ENCODE assay signal across 8 mouse cellular contexts in genomic region chr1:152815265-152815701, GRCm38 (mm10). TPM values are rescaled to one million over a fixed set of nuclear protein-coding genes. Genes with fewer than 3 reads are reported as not detected.
DNase-seq lines count a peak whose midpoint lies in the region; ATAC-seq and TF ChIP-seq lines count a peak whose summit lies in the region.

No protein-coding gene starts in this region.

- TF ChIP-seq POLR2A in cerebellum, adult 2 months (IDR thresholded peaks at IDR 0.05; ENCODE audit: borderline replicate concordance, insufficient read depth, low read length): no peak
- no peak for TF ChIP-seq POLR2A in limb, embryonic 14.5 days (IDR thresholded peaks at IDR 0.05; ENCODE audit: borderline replicate concordance, extremely low read depth, insufficient read depth, insufficient read length)

- H3K4me2 ChIP-seq in limb, embryonic 14.5 days (replicated peaks; ENCODE audit: low read depth, low read length, severe bottlenecking): no peak overlapping the region
- no peak overlapping the region for H3K4me2 ChIP-seq in midbrain, embryonic 14.5 days (ENCODE audit: low read length)

- H3K27me3 ChIP-seq in cerebellum, adult 2 months (ENCODE audit: control insufficient read depth, insufficient read depth, low read length): no peaks in the 10 kb centered on the region
- no peaks in the 10 kb centered on the region for H3K27me3 ChIP-seq in limb, embryonic 14.5 days (ENCODE audit: control insufficient read depth, insufficient read depth, low read length)
- H3K27me3 ChIP-seq in midbrain, embryonic 14.5 days (ENCODE audit: control insufficient read depth, insufficient read depth, low read length): no peaks in the 10 kb centered on the region

- ATAC-seq in granulocyte monocyte progenitor cell, adult 5-6 weeks (replicated peaks; ENCODE audit: poor library complexity, severe bottlenecking): peak; percentile 19; the same call in 1 of the 2 replicates
- peak; percentile 44; the same call in 1 of the 2 replicates for ATAC-seq in limb, embryonic 14.5 days (ENCODE audit: low FRiP score, low read depth)
- peak; percentile 77 for ATAC-seq in midbrain, embryonic 14.5 days (ENCODE audit: low FRiP score, low TSS enrichment)

- H3K36me3 ChIP-seq in limb, embryonic 14.5 days (ENCODE audit: control insufficient read depth, insufficient read depth, low read length): no peaks in the 10 kb centered on the region
- H3K36me3 ChIP-seq in midbrain, embryonic 14.5 days (ENCODE audit: control insufficient read depth, insufficient read depth, low read length): no peaks in the 10 kb centered on the region

- DNase-seq in ovary, postnatal 14 days (ENCODE audit: low spot score): peak; percentile 21
- no peak for DNase-seq in ovary, adult 18-20 months (ENCODE audit: low spot score)
- DNase-seq in cerebellum, adult 2 months: peak; percentile 26 to 31
- DNase-seq in limb, embryonic 14.5 days (ENCODE audit: low spot score): peak; percentile 23
- DNase-seq in midbrain, embryonic 14.5 days: peak; percentile 68
- no peak for DNase-seq in urinary bladder, postnatal 36 days (ENCODE audit: low spot score in 2 of 2)
- DNase-seq in spleen, adult 12 weeks (ENCODE audit: low spot score): no peak

- peak; percentile 37; the same call in 1 of the 2 replicates for TF ChIP-seq CTCF in cerebellum, adult 2 months (IDR thresholded peaks at IDR 0.05; ENCODE audit: borderline replicate concordance, insufficient read depth, low read depth, low read length)

- 17% methylated on average over 7 of the region's 7 CpGs for WGBS in cerebellum, adult 2 months
- WGBS in limb, embryonic 14.5 days: 29% methylated on average over 6 of the region's 7 CpGs
- WGBS in midbrain, embryonic 14.5 days: 23% methylated on average over 7 of the region's 7 CpGs

- H3K27ac ChIP-seq in cerebellum, adult 2 months (ENCODE audit: insufficient read depth, low read length): no peak overlapping the region
- H3K27ac ChIP-seq in limb, embryonic 14.5 days (replicated peaks; ENCODE audit: low read depth, low read length): no peak overlapping the region
- no peak overlapping the region for H3K27ac ChIP-seq in midbrain, embryonic 14.5 days (replicated peaks; ENCODE audit: low read depth, low read length)

- H3K9ac ChIP-seq in limb, embryonic 14.5 days (ENCODE audit: low read depth, low read length, severe bottlenecking): no peak overlapping the region
- H3K9ac ChIP-seq in midbrain, embryonic 14.5 days (replicated peaks; ENCODE audit: low read length): no peak overlapping the region

- H3K9me3 ChIP-seq in limb, embryonic 14.5 days (ENCODE audit: control insufficient read depth, low read length): no peaks in the 10 kb centered on the region
- no peaks in the 10 kb centered on the region for H3K9me3 ChIP-seq in midbrain, embryonic 14.5 days (ENCODE audit: control insufficient read depth, low read length)

- H3K4me1 ChIP-seq in cerebellum, adult 2 months (ENCODE audit: control insufficient read depth, insufficient read depth, low read length): peaks cover 3% of the 10 kb centered on the region; the same call in 1 of the 2 replicates
- H3K4me1 ChIP-seq in limb, embryonic 14.5 days (ENCODE audit: control insufficient read depth, insufficient read depth, low read length): no peaks in the 10 kb centered on the region
- peaks cover 24% of the 10 kb centered on the region for H3K4me1 ChIP-seq in midbrain, embryonic 14.5 days (ENCODE audit: control insufficient read depth, insufficient read depth, low read length)

- H3K4me3 ChIP-seq in cerebellum, adult 2 months (replicated peaks; ENCODE audit: insufficient read depth, low read depth, low read length): no peak overlapping the region
- no peak overlapping the region for H3K4me3 ChIP-seq in limb, embryonic 14.5 days (replicated peaks; ENCODE audit: low read length)
- H3K4me3 ChIP-seq in midbrain, embryonic 14.5 days (replicated peaks; ENCODE audit: low read depth, low read length): no peak overlapping the region

RNA-seq across cellular contexts. Expression of gene Ncf2, which starts 15.3 kb away (rescaled TPM):
- polyA plus RNA-seq in cerebellum, adult 2 months (2012; rRNA removed): 2.0 and 2.7 TPM in 2 replicates
- 102 and 121 TPM in 2 replicates for total RNA-seq in granulocyte monocyte progenitor cell, adult 5-6 weeks (2014; fragmentation: Nextera tagmentation)
- 118 and 136 TPM in 2 replicates for total RNA-seq in granulocyte monocyte progenitor cell, adult 5-6 weeks (2017)
- polyA plus RNA-seq in limb, embryonic 14.5 days (2012; rRNA removed): 3.8 and 5.2 TPM in 2 replicates
- 6.0 and 6.8 TPM in 2 replicates for polyA plus RNA-seq in limb, embryonic 14.5 days (2014; fragmentation: Nextera tagmentation; extraction: Ambion mirVana)
- polyA plus RNA-seq in midbrain, embryonic 14.5 days (2014; fragmentation: Nextera tagmentation; extraction: Ambion mirVana): 0.69 and 3.4 TPM in 2 replicates

RNA-seq across cellular contexts. Expression of gene Arpc5, which starts 48.9 kb away (rescaled TPM):
- 71.3 and 72.0 TPM in 2 replicates for polyA plus RNA-seq in cerebellum, adult 2 months (2012; rRNA removed)
- 175 and 199 TPM in 2 replicates for total RNA-seq in granulocyte monocyte progenitor cell, adult 5-6 weeks (2014; fragmentation: Nextera tagmentation)
- total RNA-seq in granulocyte monocyte progenitor cell, adult 5-6 weeks (2017): 115 and 134 TPM in 2 replicates
- polyA plus RNA-seq in limb, embryonic 14.5 days (2012; rRNA removed): 96.4 and 136 TPM in 2 replicates
- 257 and 263 TPM in 2 replicates for polyA plus RNA-seq in limb, embryonic 14.5 days (2014; fragmentation: Nextera tagmentation; extraction: Ambion mirVana)
- polyA plus RNA-seq in midbrain, embryonic 14.5 days (2014; fragmentation: Nextera tagmentation; extraction: Ambion mirVana): 395 and 418 TPM in 2 replicates

RNA-seq across cellular contexts. Expression of gene Rgl1, which starts 49.1 kb away (rescaled TPM):
- 22.4 and 24.4 TPM in 2 replicates for polyA plus RNA-seq in cerebellum, adult 2 months (2012; rRNA removed)
- 1.6 and 3.3 TPM in 2 replicates for total RNA-seq in granulocyte monocyte progenitor cell, adult 5-6 weeks (2014; fragmentation: Nextera tagmentation)
- total RNA-seq in granulocyte monocyte progenitor cell, adult 5-6 weeks (2017): 0.46 and 2.1 TPM in 2 replicates
- polyA plus RNA-seq in limb, embryonic 14.5 days (2012; rRNA removed): 28.5 and 29.6 TPM in 2 replicates
- 40.5 and 46.1 TPM in 2 replicates for polyA plus RNA-seq in limb, embryonic 14.5 days (2014; fragmentation: Nextera tagmentation; extraction: Ambion mirVana)
- polyA plus RNA-seq in midbrain, embryonic 14.5 days (2014; fragmentation: Nextera tagmentation; extraction: Ambion mirVana): 9.5 and 16.6 TPM in 2 replicates

Comparison
In these comparisons a context has a peak if more than half of its experiments do, and no peak if none do; other contexts are left out.
1. DNase-seq: peak in ovary, postnatal 14 days (single experiment), cerebellum, adult 2 months (2 of 2), limb, embryonic 14.5 days (single experiment) and midbrain, embryonic 14.5 days (single experiment); none in ovary, adult 18-20 months (single experiment), urinary bladder, postnatal 36 days (0 of 2) and spleen, adult 12 weeks (single experiment).
2. ATAC-seq: peak in every context shown above with its lines; median percentile 77 in midbrain, embryonic 14.5 days; 44 in limb, embryonic 14.5 days; 19 in granulocyte monocyte progenitor cell, adult 5-6 weeks.